Mouse (Mus musculus) adipose tissue, adult 10 weeks (tissue): ENCODE measurements around the gene Asb7. TPM values are rescaled to one million over a fixed set of nuclear protein-coding genes. Genes with fewer than 3 reads are reported as not detected.

Experiments
- polyA plus RNA-seq: library from polyadenylated mRNA; stranded (reverse); fragments of 350-450 nt; fragmentation: Illumina TruSeq; extraction: RNeasy Lipid Tissue Mini Kit (QIAGEN cat#74804); gene quantifications from one replicate; pipeline ENCODE4 v1.2.3, GENCODE M21; 2014; ENCODE audit warnings: low read depth, low replicate concordance

Gene Asb7
- 11.6 TPM for polyA plus RNA-seq

DNA sequence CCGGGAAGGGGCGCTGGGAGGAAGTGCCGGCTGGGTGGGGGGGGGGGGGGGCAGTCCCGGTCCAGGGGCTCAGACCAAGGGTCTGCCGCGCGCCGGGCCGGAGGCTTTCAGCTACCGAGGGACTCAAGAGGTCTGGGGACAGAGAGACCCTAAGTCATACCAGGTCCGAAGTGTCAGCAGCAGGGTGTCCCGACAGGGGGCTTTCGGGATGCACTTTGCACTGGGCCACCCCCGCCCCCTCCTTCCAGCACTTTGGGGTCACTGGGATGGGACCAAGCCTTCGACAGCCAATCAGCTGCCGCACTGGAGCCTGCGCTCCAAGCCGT lies at the start of gene Asb7:
Asb7 (minus strand) TSS at position 303 of the 326 bp plus-strand sequence.

DNA sequence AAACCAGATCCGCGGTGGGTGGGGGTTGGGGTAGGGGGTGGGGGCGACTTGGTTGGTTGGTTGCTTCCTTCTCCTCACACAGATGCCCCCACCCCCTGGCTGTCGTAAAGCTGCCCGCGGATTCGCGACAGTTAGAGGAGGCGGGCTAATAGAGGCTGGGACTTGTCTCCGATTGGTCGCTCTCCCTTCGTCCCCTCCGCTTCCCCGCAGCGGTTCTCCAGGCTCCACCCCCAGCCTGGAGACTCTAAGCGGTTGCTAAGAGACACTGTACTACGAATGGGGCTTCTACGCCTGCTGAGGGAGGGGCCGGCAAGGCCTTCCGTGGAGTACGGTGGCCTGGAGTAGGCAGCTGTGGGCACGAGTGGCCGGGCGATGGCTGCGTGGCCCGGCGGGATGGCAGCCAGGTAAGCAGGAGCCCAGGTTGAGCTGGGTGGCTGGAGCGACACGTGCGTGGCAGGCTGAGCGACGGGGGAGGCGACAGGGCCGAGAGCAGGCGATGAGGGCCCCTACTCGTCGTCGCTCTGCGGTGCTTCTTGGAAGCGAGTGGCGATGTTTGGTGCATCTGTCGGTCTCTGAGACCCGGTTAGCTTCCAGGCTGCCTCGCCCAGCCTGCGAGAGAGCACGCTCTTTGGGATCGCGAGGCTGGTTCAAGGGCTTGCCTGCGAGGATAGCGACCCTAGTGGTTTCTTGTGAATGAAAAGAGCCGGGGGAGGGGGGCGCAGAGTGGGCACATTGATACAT lies 394 bp upstream of the Asb7 start, which contains the start of gene Lins1:
Lins1 (plus strand) TSS at position 270 of the 741 bp plus-strand sequence.

Other genes starting within 250 kb of the Asb7 start
- 14.3 TPM for gene Lins1, start 293 bp upstream of the Asb7 start, polyA plus RNA-seq
- gene Cers3, start 53.9 kb upstream of the Asb7 start, polyA plus RNA-seq = 1.5 TPM
- gene Adamts17, start 150.1 kb upstream of the Asb7 start, polyA plus RNA-seq = 0.76 TPM